Mouse (Mus musculus) neural tube, embryonic 14.5 days (tissue): ENCODE results near the gene Fbxw27. TPM values are rescaled to one million over a fixed set of nuclear protein-coding genes. Genes with fewer than 3 reads are reported as not detected.
"Not testable (repeated sequence)": the region's sequence is repeated elsewhere in the genome, so short reads cannot be mapped to it uniquely, and the experiment has no call there.

ENCODE experiments used
- ATAC-seq: fragments of 200-750 bp; cut with Nextera tagmentation; 2 replicates; pipeline ENCODE4 v1.8.0; 2017; ENCODE audit warnings: low read depth, mild to moderate bottlenecking, moderate TSS enrichment, moderate library complexity
- H3K27ac ChIP-seq: fragments of 300-500 bp; sonication (generic); 2 replicates; pipeline ENCODE4 v1.5.1; 2014; ENCODE audit warnings: low read depth, mild to moderate bottlenecking, control low read depth, low read length, moderate library complexity, mixed read lengths
- H3K27me3 ChIP-seq: fragments of 300-500 bp; sonication (generic); 2 replicates; pipeline ENCODE4 v1.6.1; 2014; ENCODE audit warnings: low read length; ENCODE audit not compliant: control insufficient read depth, insufficient read depth
- H3K36me3 ChIP-seq: fragments of 300-500 bp; sonication (generic); 2 replicates; pipeline ENCODE4 v1.6.1; 2014; ENCODE audit warnings: low read length, mixed read lengths; ENCODE audit not compliant: control insufficient read depth, insufficient read depth
- H3K4me1 ChIP-seq: fragments of 300-500 bp; sonication (generic); 2 replicates; pipeline ENCODE4 v1.6.1; 2014; ENCODE audit warnings: low read length; ENCODE audit not compliant: control insufficient read depth, insufficient read depth
- H3K4me2 ChIP-seq: fragments of 300-500 bp; sonication (generic); 2 replicates; pipeline ENCODE4 v1.6.1; 2014; ENCODE audit warnings: mild to moderate bottlenecking, low read depth, low read length, control low read depth
- H3K4me3 ChIP-seq: fragments of 300-500 bp; sonication (generic); 2 replicates; pipeline ENCODE4 v1.5.1; 2014; ENCODE audit warnings: low read depth, low read length, control low read depth, mixed read lengths
- H3K9ac ChIP-seq: fragments of 300-500 bp; sonication (generic); replicated peaks from 2 replicates; pipeline ENCODE4 v1.6.1; 2014; ENCODE audit warnings: low read depth, mild to moderate bottlenecking, control low read depth, low read length, mixed read lengths
- H3K9me3 ChIP-seq: fragments of 300-500 bp; sonication (generic); 2 replicates; pipeline ENCODE4 v1.6.1; 2016; ENCODE audit warnings: low read length; ENCODE audit not compliant: control insufficient read depth
- WGBS: fragments of 180-500 bp; shearing (Covaris S2); extraction: QIAGEN DNeasy Blood & Tissue Kit; methylation state at CpG from one replicate; pipeline ENCODE4 v1.1.7; 2014; 5-methylcytosine and 5-hydroxymethylcytosine counted together
- polyA plus RNA-seq: library from polyadenylated mRNA; unstranded; fragments of >200 nt; fragmentation: Nextera tagmentation; extraction: Ambion mirVana; gene quantifications from 2 replicates; pipeline ENCODE4 v1.2.1, GENCODE M21; 2014

Fbxw27 gene
- polyA plus RNA-seq, 1 experiment from 2014 or later = not detected

GRCm38 (mm10) chr9:109806695-109807293 is 16.3 kb upstream of the Fbxw27 start:
- no peaks in the 10 kb centered on the region for H3K9me3 ChIP-seq
- H3K4me3 ChIP-seq = no peak overlapping the region
- no peaks in the 10 kb centered on the region for H3K36me3 ChIP-seq
- H3K4me2 ChIP-seq = no peak overlapping the region
- H3K27me3 ChIP-seq = no peaks in the 10 kb centered on the region
- no peaks in the 10 kb centered on the region for H3K4me1 ChIP-seq
- ATAC-seq = no peak
- no peak overlapping the region for H3K9ac ChIP-seq
- 83% methylated on average over 2 of the region's 2 CpGs for WGBS
- H3K27ac ChIP-seq = no peak overlapping the region

GRCm38 (mm10) chr9:109806260-109806659 is 15.8 kb upstream of the Fbxw27 start:
- 54% methylated on average over 1 of the region's 1 CpGs for WGBS
- no peak for ATAC-seq
- Histone ChIP-seq H3K4me1 (no peaks in the 10 kb centered on the region), H3K4me2 (no peak overlapping the region), H3K9ac (no peak overlapping the region), H3K36me3 (no peaks in the 10 kb centered on the region), H3K4me3 (no peak overlapping the region), H3K9me3 (no peaks in the 10 kb centered on the region), H3K27ac (no peak overlapping the region), H3K27me3 (no peaks in the 10 kb centered on the region)

GRCm38 (mm10) chr9:109805596-109805995 is 15.1 kb upstream of the Fbxw27 start:
- not testable (repeated sequence) for H3K4me3 ChIP-seq, H3K27ac ChIP-seq, H3K9me3 ChIP-seq, H3K9ac ChIP-seq, H3K4me1 ChIP-seq, H3K4me2 ChIP-seq, H3K27me3 ChIP-seq, ATAC-seq, H3K36me3 ChIP-seq
- 89% methylated on average over 2 of the region's 2 CpGs for WGBS

- ATAC-seq = no peak
- H3K4me3 ChIP-seq = no peak overlapping the region
- WGBS = 87% methylated on average over 1 of the region's 1 CpGs
Measured at GRCm38 (mm10) chr9:109798051-109798450, 7.6 kb upstream of the Fbxw27 start.

GRCm38 (mm10) chr9:109795811-109796210 is 5.3 kb upstream of the Fbxw27 start:
- H3K4me3 ChIP-seq = no peak overlapping the region
- WGBS = 63% methylated on average over 2 of the region's 2 CpGs
- no peak for ATAC-seq
- H3K9me3 ChIP-seq = no peaks in the 10 kb centered on the region
- no peak overlapping the region for H3K9ac ChIP-seq
- H3K4me1 ChIP-seq = no peaks in the 10 kb centered on the region
- H3K27ac ChIP-seq = no peak overlapping the region
- H3K36me3 ChIP-seq = no peaks in the 10 kb centered on the region
- H3K27me3 ChIP-seq = no peaks in the 10 kb centered on the region
- no peak overlapping the region for H3K4me2 ChIP-seq

More at GRCm38 (mm10) chr9:109798051-109798450, 7.6 kb upstream of the Fbxw27 start:
- no peaks in the 10 kb centered on the region for H3K27me3 ChIP-seq
- no peaks in the 10 kb centered on the region for H3K36me3 ChIP-seq
- H3K27ac ChIP-seq = no peak overlapping the region
- H3K4me2 ChIP-seq = no peak overlapping the region
- H3K9me3 ChIP-seq = no peaks in the 10 kb centered on the region
- no peak overlapping the region for H3K9ac ChIP-seq
- H3K4me1 ChIP-seq = no peaks in the 10 kb centered on the region

- WGBS = 69% methylated on average over 2 of the region's 2 CpGs
- no peak overlapping the region for H3K4me2 ChIP-seq
- H3K9me3 ChIP-seq = no peaks in the 10 kb centered on the region
- no peak overlapping the region for H3K4me3 ChIP-seq
- no peaks in the 10 kb centered on the region for H3K27me3 ChIP-seq
- ATAC-seq = no peak
- H3K4me1 ChIP-seq = no peaks in the 10 kb centered on the region
- no peaks in the 10 kb centered on the region for H3K36me3 ChIP-seq
- H3K27ac ChIP-seq = no peak overlapping the region
- no peak overlapping the region for H3K9ac ChIP-seq
Measured at GRCm38 (mm10) chr9:109795221-109795620, 4.8 kb upstream of the Fbxw27 start.

GRCm38 (mm10) chr9:109766841-109767240 is 23.6 kb downstream of the Fbxw27 start:
- not testable (repeated sequence) for H3K27ac ChIP-seq, H3K4me1 ChIP-seq, H3K4me2 ChIP-seq, H3K9me3 ChIP-seq, H3K9ac ChIP-seq, H3K4me3 ChIP-seq, H3K36me3 ChIP-seq, H3K27me3 ChIP-seq, ATAC-seq
- WGBS = 78% methylated on average over 1 of the region's 1 CpGs

GRCm38 (mm10) chr9:109745989-109746388 is 44.5 kb downstream of the Fbxw27 start, which contains the start of gene Fbxw26:
Gene Fbxw26, minus strand, starts transcription at chr9:109746089.
- H3K36me3 ChIP-seq, H3K9me3 ChIP-seq, H3K4me3 ChIP-seq, H3K9ac ChIP-seq, H3K27me3 ChIP-seq, ATAC-seq, H3K27ac ChIP-seq, H3K4me2 ChIP-seq, H3K4me1 ChIP-seq: not testable (repeated sequence)
- 83% methylated on average over 3 of the region's 3 CpGs for WGBS
